Mouse (Mus musculus) bone marrow macrophage, adult 2 months (primary cell): Measurements from ENCODE around the gene Zfp652.

Experiments used
- CTCF ChIP-seq: IDR thresholded peaks from 2 replicates; pipeline ENCODE4 v1.5.1; 2012; ENCODE audit warnings: low read depth, mild to moderate bottlenecking, low read length, moderate library complexity
- POLR2A ChIP-seq: IDR thresholded peaks from 2 replicates; pipeline ENCODE4 v1.6.1; 2012; ENCODE audit warnings: mild to moderate bottlenecking, low read depth, low read length, borderline replicate concordance

- no peak for TF ChIP-seq CTCF
- TF ChIP-seq POLR2A: no peak
These were observed 97.1 kb downstream of the Zfp652 start for GRCm38 (mm10) chr11:95809603-95810002.
